Mouse (Mus musculus) neural tube, embryonic 11.5 days (tissue): Measurements from ENCODE around the gene Zfp423. TPM values are rescaled to one million over a fixed set of nuclear protein-coding genes. Genes with fewer than 3 reads are reported as not detected.
A peak's percentile ranks its signal among the peaks of the same experiment; 100 is the strongest.

ENCODE experiments used
- ATAC-seq: fragments of 200-750 bp; cut with Nextera tagmentation; 2 replicates; pipeline ENCODE4 v1.8.0; 2017; ENCODE audit warnings: moderate number of reproducible peaks, mild to moderate bottlenecking, moderate TSS enrichment, moderate library complexity; ENCODE audit not compliant: insufficient read depth, low FRiP score, low TSS enrichment
- DNase-seq: peaks from one replicate; pipeline ENCODE4 v3.0.0-alpha.2; 2015; ENCODE audit warnings: low spot score
- H3K27ac ChIP-seq: fragments of 300-500 bp; sonication (generic); 2 replicates; pipeline ENCODE4 v1.5.1; 2014; ENCODE audit warnings: low read depth, mild to moderate bottlenecking, low read length
- H3K27me3 ChIP-seq: fragments of 300-500 bp; sonication (generic); 2 replicates; pipeline ENCODE4 v1.6.1; 2014; ENCODE audit warnings: mild to moderate bottlenecking, low read length, mixed read lengths; ENCODE audit not compliant: control insufficient read depth, insufficient read depth
- H3K36me3 ChIP-seq: fragments of 300-500 bp; sonication (generic); 2 replicates; pipeline ENCODE4 v1.6.1; 2014; ENCODE audit warnings: mild to moderate bottlenecking, low read length, moderate library complexity, mixed read lengths; ENCODE audit not compliant: control insufficient read depth, insufficient read depth
- H3K4me1 ChIP-seq: fragments of 300-500 bp; sonication (generic); 2 replicates; pipeline ENCODE4 v1.6.1; 2014; ENCODE audit warnings: low read length, mixed read lengths; ENCODE audit not compliant: control insufficient read depth, insufficient read depth
- H3K4me2 ChIP-seq: fragments of 300-500 bp; sonication (generic); 2 replicates; pipeline ENCODE4 v1.6.1; 2014; ENCODE audit warnings: low read depth, mild to moderate bottlenecking, moderate library complexity
- H3K4me3 ChIP-seq: fragments of 300-500 bp; sonication (generic); 2 replicates; pipeline ENCODE4 v1.5.1; 2014; ENCODE audit warnings: low read depth, low read length
- H3K9ac ChIP-seq: fragments of 300-500 bp; sonication (generic); 2 replicates; pipeline ENCODE4 v1.6.1; 2014; ENCODE audit warnings: mild to moderate bottlenecking, low read length
- H3K9me3 ChIP-seq: fragments of 300-500 bp; sonication (generic); 2 replicates; pipeline ENCODE4 v1.6.1; 2016; ENCODE audit warnings: low read length; ENCODE audit not compliant: control insufficient read depth
- WGBS: fragments of 180-500 bp; shearing (Covaris S2); extraction: QIAGEN DNeasy Blood & Tissue Kit; methylation state at CpG from one replicate; pipeline ENCODE4 v1.1.7; 2014; 5-methylcytosine and 5-hydroxymethylcytosine counted together
- polyA plus RNA-seq: library from polyadenylated mRNA; unstranded; fragments of >200 nt; fragmentation: Nextera tagmentation; extraction: Ambion mirVana; gene quantifications from 2 replicates; pipeline ENCODE4 v1.2.1, GENCODE M21; 2014

Zfp423 gene
- polyA plus RNA-seq: 40.6 and 40.7 TPM in 2 replicates

GRCm38 (mm10) chr8:87959320-87959920 is at the start of gene Zfp423:
Zfp423 (minus strand) TSS chr8:87959595.
- peaks cover 7% of the 10 kb centered on the region; the same call in 1 of the 2 replicates for H3K27me3 ChIP-seq
- H3K9me3 ChIP-seq: no peaks in the 10 kb centered on the region
- peak within 1 kb of the TSS; percentile 98 for H3K27ac ChIP-seq
- peak within 1 kb of the TSS; percentile 96 for H3K9ac ChIP-seq
- peak within 1 kb of the TSS; percentile 95 for H3K4me3 ChIP-seq
- peak; percentile 78 for DNase-seq
- peak within 1 kb of the TSS; percentile 92 for H3K4me2 ChIP-seq
- peaks cover 39% of the 10 kb centered on the region for H3K4me1 ChIP-seq
- under 1% methylated on average over 40 of the region's 48 CpGs for WGBS
- ATAC-seq: peak; percentile 28
- H3K36me3 ChIP-seq: no peaks in the 10 kb centered on the region

GRCm38 (mm10) chr8:88006811-88007210 is 47.4 kb upstream of the Zfp423 start:
- no peak overlapping the region for H3K27ac ChIP-seq
- H3K4me1 ChIP-seq: no peaks in the 10 kb centered on the region
- no peaks in the 10 kb centered on the region for H3K36me3 ChIP-seq
- WGBS: 94% methylated on average over 5 of the region's 5 CpGs
- H3K4me3 ChIP-seq: no peak overlapping the region
- H3K4me2 ChIP-seq: no peak overlapping the region
- DNase-seq (no peak), ATAC-seq (no peak)
- H3K27me3 ChIP-seq: no peaks in the 10 kb centered on the region
- H3K9ac ChIP-seq: no peak overlapping the region
- no peaks in the 10 kb centered on the region for H3K9me3 ChIP-seq

GRCm38 (mm10) chr8:87984778-87985177 is 25.4 kb upstream of the Zfp423 start:
- no peak for ATAC-seq
- WGBS: 45% methylated on average over 5 of the region's 5 CpGs

GRCm38 (mm10) chr8:87984032-87984431 is 24.6 kb upstream of the Zfp423 start:
- DNase-seq (no peak), ATAC-seq (no peak)
- Histone ChIP-seq H3K27ac (no peak overlapping the region), H3K9me3 (no peaks in the 10 kb centered on the region), H3K4me2 (no peak overlapping the region), H3K4me3 (no peak overlapping the region), H3K36me3 (no peaks in the 10 kb centered on the region), H3K9ac (no peak overlapping the region), H3K4me1 (no peaks in the 10 kb centered on the region), H3K27me3 (no peaks in the 10 kb centered on the region)
- WGBS: 53% methylated on average over 8 of the region's 8 CpGs

More at GRCm38 (mm10) chr8:87984778-87985177, 25.4 kb upstream of the Zfp423 start:
- no peak overlapping the region for H3K4me2 ChIP-seq
- no peaks in the 10 kb centered on the region for H3K4me1 ChIP-seq
- no peaks in the 10 kb centered on the region for H3K36me3 ChIP-seq
- H3K9me3 ChIP-seq: no peaks in the 10 kb centered on the region
- DNase-seq: no peak
- no peak overlapping the region for H3K27ac ChIP-seq
- H3K9ac ChIP-seq: no peak overlapping the region
- no peak overlapping the region for H3K4me3 ChIP-seq
- H3K27me3 ChIP-seq: no peaks in the 10 kb centered on the region

GRCm38 (mm10) chr8:87982936-87983335 is 23.5 kb upstream of the Zfp423 start:
- no peak for DNase-seq
- Histone ChIP-seq H3K9me3 (no peaks in the 10 kb centered on the region), H3K4me2 (no peak overlapping the region), H3K27me3 (no peaks in the 10 kb centered on the region), H3K4me3 (no peak overlapping the region), H3K27ac (no peak overlapping the region), H3K4me1 (no peaks in the 10 kb centered on the region), H3K36me3 (no peaks in the 10 kb centered on the region), H3K9ac (no peak overlapping the region)
- ATAC-seq: no peak
- 88% methylated on average over 4 of the region's 4 CpGs for WGBS

GRCm38 (mm10) chr8:87975466-87975809 is 16.0 kb upstream of the Zfp423 start:
- Histone ChIP-seq H3K27me3 (0 out of 2 replicates have a peak, but pooled peaks cover 2% of the 10 kb centered on the region), H3K9me3 (no peaks in the 10 kb centered on the region), H3K27ac (no peak overlapping the region), H3K4me3 (no peak overlapping the region), H3K4me1 (peaks cover 14% of the 10 kb centered on the region), H3K9ac (no peak overlapping the region), H3K4me2 (no peak overlapping the region), H3K36me3 (no peaks in the 10 kb centered on the region)
- no peak for ATAC-seq
- 26% methylated on average over 1 of the region's 1 CpGs for WGBS
- no peak for DNase-seq

GRCm38 (mm10) chr8:87974759-87975465 is 15.5 kb upstream of the Zfp423 start:
- peaks cover 14% of the 10 kb centered on the region for H3K4me1 ChIP-seq
- H3K4me3 ChIP-seq: peak overlapping the region; percentile 18; the same call in 1 of the 2 replicates
- DNase-seq: no peak
- 0 out of 2 replicates have a peak overlapping the region, but pooled peaks have one; percentile 23 for H3K9ac ChIP-seq
- 0 out of 2 replicates have a peak, but pooled peaks cover 2% of the 10 kb centered on the region for H3K27me3 ChIP-seq
- no peak overlapping the region for H3K27ac ChIP-seq
- WGBS: 2% methylated on average over 24 of the region's 24 CpGs
- H3K36me3 ChIP-seq: no peaks in the 10 kb centered on the region
- H3K9me3 ChIP-seq: no peaks in the 10 kb centered on the region
- ATAC-seq: no peak
- H3K4me2 ChIP-seq: peak overlapping the region; percentile 46

GRCm38 (mm10) chr8:87974122-87974758 is 14.8 kb upstream of the Zfp423 start:
- H3K9ac ChIP-seq: 0 out of 2 replicates have a peak overlapping the region, but pooled peaks have one; percentile 23
- H3K4me3 ChIP-seq: peak overlapping the region; percentile 18; the same call in 1 of the 2 replicates
- H3K4me2 ChIP-seq: peak overlapping the region; percentile 46
- H3K36me3 ChIP-seq: no peaks in the 10 kb centered on the region
- H3K9me3 ChIP-seq: no peaks in the 10 kb centered on the region
- H3K27me3 ChIP-seq: 0 out of 2 replicates have a peak, but pooled peaks cover 2% of the 10 kb centered on the region
- no peak for ATAC-seq
- no peak overlapping the region for H3K27ac ChIP-seq
- peaks cover 14% of the 10 kb centered on the region for H3K4me1 ChIP-seq
- no peak for DNase-seq
- 11% methylated on average over 21 of the region's 21 CpGs for whole genome bisulfite sequencing
